ENCODE assay signal across 27 mouse cellular contexts in genomic region chr10:117534478-117534877, GRCm38 (mm10).
"Had no signal": no experiment of that assay in that cellular context is flagged by ENCODE, and none has a peak within 500 bp of the region (broad histone marks: within the 10 kb centered on the region; RNA-seq: fewer than 3 reads in every experiment).

No protein-coding gene starts in this region.

- ATAC-seq: forebrain, embryonic 13.5 days; forebrain, embryonic 14.5 days; forebrain, embryonic 15.5 days; forebrain, embryonic 16.5 days; forebrain, postnatal 0 days had no signal

- H3K9ac ChIP-seq: embryonic facial prominence, embryonic 12.5 days; embryonic facial prominence, embryonic 13.5 days; embryonic facial prominence, embryonic 15.5 days; forebrain, embryonic 12.5 days; forebrain, embryonic 13.5 days; forebrain, embryonic 15.5 days; forebrain, postnatal 0 days had no signal

- H3K4me3 ChIP-seq: embryonic facial prominence, embryonic 10.5 days; embryonic facial prominence, embryonic 12.5 days; embryonic facial prominence, embryonic 13.5 days; embryonic facial prominence, embryonic 15.5 days; erythroblast, embryonic 14.5 days; forebrain, embryonic 10.5 days; forebrain, embryonic 12.5 days; forebrain, embryonic 13.5 days; forebrain, embryonic 15.5 days; gastrocnemius, adult 2 months; heart, adult 2 months had no signal

- DNase-seq: cerebellum, adult 9-10 months; cerebellum, adult 9-11 months; cerebellum, postnatal 10 days; cerebellum, postnatal 14 days; cerebellum, postnatal 25 days; cerebellum, postnatal 36 days; embryo, embryonic 11 days; forebrain, postnatal 0 days; gastrocnemius, adult 2 months; gastrocnemius, postnatal 10 days; gastrocnemius, postnatal 14 days; gastrocnemius, postnatal 25 days; gastrocnemius, postnatal 36 days; heart, adult 11 months; heart, adult 18-20 months; heart, adult 2 months had no signal

- H3K4me2 ChIP-seq: embryonic facial prominence, embryonic 12.5 days; embryonic facial prominence, embryonic 13.5 days; embryonic facial prominence, embryonic 15.5 days; forebrain, embryonic 12.5 days; forebrain, embryonic 13.5 days; forebrain, embryonic 15.5 days had no signal

- H3K36me3 ChIP-seq: embryonic facial prominence, embryonic 10.5 days; embryonic facial prominence, embryonic 12.5 days; embryonic facial prominence, embryonic 13.5 days; embryonic facial prominence, embryonic 15.5 days; forebrain, embryonic 10.5 days; forebrain, embryonic 12.5 days; forebrain, embryonic 15.5 days had no signal

- H3K27ac ChIP-seq: embryonic facial prominence, embryonic 10.5 days; embryonic facial prominence, embryonic 12.5 days; embryonic facial prominence, embryonic 13.5 days; embryonic facial prominence, embryonic 15.5 days; forebrain, embryonic 10.5 days; forebrain, embryonic 12.5 days; forebrain, embryonic 13.5 days; forebrain, embryonic 15.5 days; gastrocnemius, adult 2 months; heart, adult 2 months had no signal

- H3K9me3 ChIP-seq: embryonic facial prominence, embryonic 10.5 days; embryonic facial prominence, embryonic 12.5 days; embryonic facial prominence, embryonic 13.5 days; embryonic facial prominence, embryonic 15.5 days; forebrain, embryonic 10.5 days; forebrain, embryonic 12.5 days; forebrain, embryonic 13.5 days; forebrain, embryonic 15.5 days had no signal

- H3K27me3 ChIP-seq: embryonic facial prominence, embryonic 12.5 days; embryonic facial prominence, embryonic 13.5 days; embryonic facial prominence, embryonic 15.5 days; forebrain, embryonic 12.5 days; forebrain, embryonic 13.5 days; forebrain, embryonic 15.5 days had no signal

- H3K4me1 ChIP-seq: forebrain, embryonic 12.5 days; forebrain, embryonic 13.5 days; forebrain, embryonic 15.5 days had no signal
